Mouse (Mus musculus): ENCODE results near the gene Klrb1b.
"Not testable (repeated sequence)": the region's sequence is repeated elsewhere in the genome, so short reads cannot be mapped to it uniquely, and the experiment has no call there.

Klrb1b gene

DNA sequence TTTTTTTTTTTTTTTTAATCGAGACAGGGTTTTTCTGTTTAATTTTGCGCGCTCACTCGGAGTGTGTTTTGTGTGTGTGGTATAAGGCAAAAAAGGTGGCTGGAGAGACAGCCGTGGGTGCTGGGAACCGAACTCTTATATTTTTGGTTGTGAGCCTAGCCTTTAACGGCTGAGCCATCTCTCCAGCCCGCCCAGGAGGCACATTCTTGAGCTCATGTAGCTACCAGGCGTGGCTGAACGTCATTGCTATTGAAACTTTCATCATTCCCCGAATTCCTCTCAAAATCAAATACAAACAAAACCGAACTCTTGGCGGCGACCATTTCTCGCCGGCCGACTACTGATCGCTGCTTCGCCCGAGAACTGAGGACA lies 27.4 kb downstream of the Klrb1b start:
- peak; percentile 86 for DNase-seq

DNA sequence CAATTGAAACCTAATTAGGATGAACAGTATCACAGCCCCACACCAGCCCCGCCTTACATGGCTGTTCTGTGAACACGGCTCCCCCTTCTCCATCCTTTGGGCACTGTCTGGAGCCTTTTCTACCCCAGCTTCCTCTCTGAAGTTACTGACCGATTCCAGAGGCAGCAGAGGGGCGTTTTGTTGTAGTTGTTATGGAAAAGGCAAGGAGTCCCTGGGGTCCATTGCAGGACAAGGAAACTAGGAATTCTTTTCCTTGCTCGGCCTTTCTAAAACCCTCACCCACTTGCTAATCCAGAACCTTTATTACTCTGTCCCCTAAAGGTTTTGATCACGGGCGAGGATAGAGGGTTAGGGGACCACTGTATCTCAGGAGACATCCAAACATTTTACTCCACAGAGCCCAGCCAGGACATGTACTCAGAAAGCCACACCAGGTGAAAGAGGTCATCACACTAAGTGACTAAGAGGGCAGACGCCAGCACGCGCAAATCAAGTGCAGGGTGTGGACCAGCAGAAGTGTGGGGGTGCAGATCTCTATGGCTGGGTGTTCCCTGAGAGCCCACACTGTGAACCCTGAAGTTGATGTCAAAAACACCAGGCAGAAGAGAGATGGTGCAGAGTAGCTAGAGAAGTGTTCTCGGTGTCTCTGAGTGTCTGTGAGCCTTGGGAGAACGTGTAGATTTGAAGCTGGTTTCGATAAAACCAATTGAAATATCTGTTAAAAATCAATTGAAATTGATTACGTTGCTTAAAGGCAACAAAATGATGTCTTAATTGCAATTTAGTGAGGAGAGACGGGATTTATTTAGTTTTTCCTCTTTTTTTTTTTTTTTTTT lies 28.0 kb downstream of the Klrb1b start:
- DNase-seq, result no peak

DNA sequence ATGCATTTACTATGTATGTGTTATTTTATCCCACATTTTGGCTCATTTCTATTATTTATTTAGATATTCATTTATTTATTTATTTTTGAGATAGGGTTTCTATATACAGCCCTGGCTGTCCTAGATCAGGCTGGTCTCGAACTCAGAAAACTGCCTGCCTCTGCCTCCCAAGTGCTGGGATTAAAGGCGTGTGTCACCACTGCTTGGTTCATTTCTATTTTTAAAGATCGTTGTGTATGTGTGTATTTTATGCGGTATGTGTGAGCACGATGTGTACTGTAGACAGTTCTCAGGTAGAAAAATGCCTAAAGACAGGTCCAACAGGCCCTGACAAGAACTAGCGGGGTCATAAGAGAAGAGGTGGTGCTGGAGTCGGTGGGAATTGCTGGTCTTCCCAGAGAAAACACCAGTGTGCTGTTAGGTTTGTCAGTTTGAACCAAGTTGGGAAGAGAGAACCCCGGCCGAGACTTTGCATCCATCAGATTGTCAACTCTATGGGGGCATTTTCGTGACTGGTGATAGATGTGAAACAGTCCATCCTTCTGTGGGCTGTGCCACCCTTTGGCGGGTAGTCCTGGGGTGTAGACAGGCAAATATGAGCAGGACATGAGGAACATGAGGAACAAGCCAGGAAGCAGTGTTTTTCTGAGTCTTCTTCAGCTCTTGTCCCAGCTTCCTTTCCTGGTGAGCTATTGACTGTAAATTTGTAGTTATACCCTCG lies 28.8 kb downstream of the Klrb1b start:
- DNase-seq, result no peak

DNA sequence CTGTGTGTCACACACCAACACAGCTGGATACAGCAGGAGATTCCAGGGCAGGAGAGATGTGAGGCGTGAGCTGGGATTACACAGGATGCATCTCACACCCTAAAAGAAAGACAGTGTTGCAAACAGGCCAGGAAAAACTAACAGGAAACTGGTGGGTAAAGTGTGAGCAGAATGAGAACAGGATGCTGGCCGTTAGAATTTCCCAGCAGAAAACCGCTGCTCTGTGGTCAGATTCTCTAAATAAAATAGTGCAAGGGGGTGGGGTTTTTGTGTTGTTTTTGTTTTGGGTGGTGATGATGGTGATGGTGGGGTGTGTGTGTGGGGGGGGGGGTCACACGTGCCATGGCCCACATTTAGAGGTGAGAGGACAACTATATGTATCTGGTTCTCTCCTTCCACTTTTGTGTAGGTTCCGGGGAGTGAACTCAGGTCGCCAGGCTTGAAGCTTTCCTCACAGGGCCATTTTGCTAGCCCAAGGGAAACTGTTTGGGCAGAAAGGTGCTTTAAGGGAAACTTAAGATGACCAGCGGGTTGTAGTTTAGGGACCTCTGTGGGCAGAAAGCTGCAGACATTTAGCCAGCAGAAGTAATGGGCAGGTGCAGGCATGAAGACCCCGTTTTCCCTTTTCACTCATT lies 29.7 kb downstream of the Klrb1b start:
- DNase-seq, result no peak

DNA sequence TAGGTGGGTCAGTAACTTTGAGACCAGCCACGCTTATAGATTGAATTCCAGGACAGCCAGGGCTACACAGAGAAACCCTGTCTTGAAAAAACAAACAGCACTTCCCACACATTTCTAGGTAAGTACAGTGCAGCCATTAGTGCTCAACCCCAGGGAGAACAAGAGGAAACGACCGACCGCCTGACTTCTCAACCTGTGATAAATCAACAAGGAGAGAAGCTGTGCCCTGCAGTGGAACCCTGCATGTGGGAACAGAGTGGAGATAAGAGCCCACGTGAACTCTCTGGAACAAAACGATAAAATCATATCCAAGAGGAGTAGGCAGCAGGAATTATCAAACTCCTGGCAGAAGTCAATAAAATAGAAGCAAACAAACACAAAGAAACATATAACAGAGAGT lies 32.4 kb downstream of the Klrb1b start:
- no peak for DNase-seq

DNA sequence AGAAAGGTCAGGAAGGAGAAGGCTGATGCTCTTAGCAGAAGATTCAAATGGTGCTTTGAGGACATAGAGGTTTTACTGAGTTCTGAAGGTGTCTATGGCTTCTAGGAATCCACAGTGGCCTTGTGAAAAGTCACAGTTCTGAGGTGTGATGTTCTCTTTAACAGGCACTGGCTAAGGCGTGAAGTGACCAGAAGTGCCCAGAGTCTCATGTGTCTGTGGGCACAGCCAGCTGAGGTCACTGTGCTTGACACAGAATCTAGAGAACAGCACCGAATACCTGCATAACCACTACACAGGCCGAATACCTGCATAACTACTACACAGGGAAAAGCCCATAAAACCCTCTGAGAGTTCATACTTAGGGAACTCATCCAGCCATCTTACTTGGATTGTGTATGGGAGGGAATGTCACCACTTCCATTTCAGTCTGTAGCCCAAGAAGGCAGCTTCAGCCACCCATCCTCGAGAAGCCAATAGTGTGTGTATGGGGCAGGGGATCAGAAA lies 35.6 kb downstream of the Klrb1b start:
- DNase-seq, result not testable (repeated sequence)

DNA sequence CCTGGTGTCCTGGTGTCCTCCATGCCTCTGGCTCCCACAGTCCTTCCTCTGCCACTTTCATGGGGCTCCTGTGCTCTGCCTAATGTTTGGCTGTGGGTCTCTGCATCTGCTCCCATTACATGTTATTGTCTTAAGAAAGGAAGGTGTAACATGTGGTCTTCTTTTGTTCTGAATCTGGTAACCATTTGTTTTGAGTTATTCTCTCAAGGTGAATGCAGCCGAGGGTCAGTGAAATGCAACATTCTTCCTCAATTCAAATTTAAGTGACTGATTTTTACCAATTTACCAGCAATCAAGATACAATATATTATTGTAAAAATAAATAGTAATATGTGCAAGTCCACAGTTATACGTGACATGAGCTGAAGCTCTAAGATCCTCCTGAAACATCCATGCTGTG lies 37.0 kb downstream of the Klrb1b start, which contains the start of gene Klrb1c:
Gene Klrb1c, minus strand, starts transcription at position 101 of the 400 bp plus-strand sequence.
- no peak for DNase-seq

DNA sequence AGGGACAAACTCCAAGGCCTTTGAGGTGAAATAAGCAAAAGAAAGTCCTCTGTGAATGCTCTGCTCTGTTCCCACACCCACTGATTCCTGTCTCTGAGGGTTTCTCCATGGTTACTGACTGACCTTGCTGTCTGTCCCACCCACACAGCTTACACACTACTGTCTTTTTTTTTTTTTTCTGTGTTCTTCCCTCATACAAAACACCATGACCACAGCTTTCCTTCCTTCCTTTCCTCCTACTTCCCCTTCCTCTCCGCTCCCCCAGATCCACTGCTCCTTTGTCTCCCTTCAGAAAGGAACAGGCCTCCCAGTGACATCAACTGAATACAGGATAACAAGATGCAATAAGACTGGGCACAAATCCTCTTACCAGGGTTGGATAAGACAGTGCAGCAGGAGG lies 37.6 kb downstream of the Klrb1b start:
- DNase-seq, result no peak

DNA sequence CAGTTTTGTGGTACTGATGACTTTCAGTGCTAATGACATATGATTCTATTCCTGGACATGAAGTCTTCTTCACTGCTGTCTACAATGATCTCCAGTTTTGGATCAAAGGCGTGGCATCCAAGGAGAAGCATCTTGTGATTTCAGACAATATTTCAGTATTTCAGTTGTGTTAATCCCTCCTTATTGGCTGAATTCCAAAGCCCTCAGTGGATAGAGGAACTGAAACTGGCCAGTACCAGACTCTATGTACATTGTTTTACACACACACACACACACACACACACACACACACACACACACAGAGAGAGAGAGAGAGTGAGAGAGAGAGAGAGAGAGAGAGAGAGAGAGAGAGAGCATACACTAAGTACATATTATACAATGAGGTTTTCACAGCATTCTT lies 39.7 kb downstream of the Klrb1b start:
- DNase-seq, result not testable (repeated sequence)

DNA sequence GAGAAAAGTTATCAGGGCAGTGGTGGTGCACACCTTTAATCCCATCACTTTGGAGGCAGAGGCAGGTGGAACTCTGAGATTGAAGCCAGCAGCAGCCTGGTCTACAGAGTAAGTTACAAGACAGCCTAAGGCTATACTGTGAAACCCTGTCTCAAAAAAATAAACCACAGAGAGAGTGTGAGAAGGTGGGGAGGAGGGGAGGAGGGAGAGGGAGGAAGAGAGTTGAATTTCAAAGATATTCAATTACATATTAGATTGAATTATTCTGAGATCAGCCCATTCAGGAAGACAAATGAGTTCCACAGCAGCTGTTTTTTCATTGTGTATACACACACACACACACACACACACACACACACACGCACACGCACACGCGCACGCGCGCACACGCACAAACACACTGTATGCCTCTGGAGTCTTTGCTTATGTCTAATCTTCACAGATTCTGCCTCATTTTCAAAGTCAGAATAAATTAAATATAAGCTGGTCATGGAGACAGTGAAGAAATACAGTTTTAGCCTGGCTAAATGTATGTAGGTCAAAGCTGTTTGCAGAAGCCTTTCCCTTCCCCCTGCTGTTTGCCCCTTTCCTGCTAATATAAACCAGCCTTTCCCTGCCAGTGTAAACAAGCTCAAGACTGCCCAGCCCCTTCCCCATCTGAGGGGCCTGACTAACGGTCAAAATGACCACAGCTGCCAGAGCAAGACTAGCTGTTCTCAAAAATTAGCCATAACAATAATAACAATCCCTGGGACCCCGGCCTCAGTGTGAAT lies 56.5 kb downstream of the Klrb1b start:
- DNase-seq, result no peak

DNA sequence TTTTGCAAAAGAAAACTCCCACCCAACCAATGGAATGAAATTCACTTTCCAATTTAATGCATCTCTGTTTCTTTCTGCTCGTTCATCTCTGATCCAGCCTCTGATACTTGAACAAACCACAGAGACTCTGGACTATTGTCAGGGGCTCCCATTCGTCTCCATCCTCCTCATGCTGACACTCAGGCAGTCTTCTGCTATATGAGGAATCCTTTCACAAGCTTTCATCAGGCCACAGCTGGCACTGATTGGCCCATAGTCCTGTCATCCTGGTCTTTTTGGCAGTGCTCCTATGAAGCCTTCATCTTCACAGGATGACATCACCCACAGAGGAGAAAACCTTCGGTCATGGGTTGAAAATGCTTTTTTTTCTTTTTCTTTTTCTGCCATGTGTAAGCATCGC lies 58.1 kb downstream of the Klrb1b start:
- DNase-seq, result no peak

DNA sequence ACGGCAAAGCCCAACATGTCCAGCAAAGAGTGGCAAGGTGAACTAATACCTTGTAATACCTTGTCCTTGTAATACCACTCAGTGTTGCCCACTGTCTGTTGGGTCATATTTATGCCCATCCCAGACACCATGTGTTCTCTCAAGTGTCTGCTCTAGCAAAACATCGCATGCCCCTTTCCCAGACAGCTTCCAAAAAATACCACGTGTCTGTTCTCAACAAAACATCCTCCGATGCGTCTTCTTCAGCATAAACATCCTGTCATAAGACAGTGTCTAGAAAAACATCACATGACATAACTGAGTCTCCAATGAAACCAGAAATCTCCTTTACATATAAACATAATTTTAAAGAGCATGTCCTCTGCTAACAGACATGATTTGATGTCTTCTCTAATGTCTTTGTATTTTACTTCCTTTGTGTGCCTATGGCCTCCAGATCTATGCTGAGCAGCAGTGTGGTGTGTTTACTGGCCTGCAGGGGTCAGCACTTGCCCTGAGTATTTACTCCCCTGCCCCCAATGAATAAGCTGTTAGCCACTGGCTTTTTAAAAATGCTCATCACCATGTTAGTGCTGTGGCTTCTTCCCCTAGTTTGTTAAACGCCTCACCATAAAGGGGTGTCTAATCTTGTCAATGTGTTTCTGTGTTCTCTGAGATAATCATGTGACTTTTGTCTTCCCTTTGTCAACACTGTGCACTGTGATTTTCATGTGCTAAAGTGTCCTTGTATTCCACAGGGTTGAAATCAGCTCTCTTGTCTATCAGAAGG lies 59.5 kb downstream of the Klrb1b start:
- DNase-seq, result peak; percentile 62

DNA sequence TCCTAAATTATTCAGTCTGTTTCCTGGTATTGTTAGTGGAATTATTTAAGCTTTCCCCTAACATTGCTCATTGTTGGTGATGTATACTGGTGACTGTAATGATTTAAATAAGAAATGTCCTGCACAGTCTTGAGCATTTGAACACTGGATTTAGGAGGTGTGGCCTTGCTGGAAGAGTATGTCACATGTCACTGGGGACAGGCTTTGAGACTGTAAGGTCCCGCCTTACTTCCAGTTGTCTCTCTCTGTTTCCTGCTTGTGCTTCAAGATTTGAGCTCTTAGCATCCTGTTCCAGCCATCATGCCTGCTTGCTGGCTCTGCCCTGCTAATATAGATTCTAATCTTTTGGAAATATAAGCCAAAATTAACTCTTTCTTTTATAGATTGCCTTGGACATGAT lies 60.9 kb downstream of the Klrb1b start:
- DNase-seq, result no peak

DNA sequence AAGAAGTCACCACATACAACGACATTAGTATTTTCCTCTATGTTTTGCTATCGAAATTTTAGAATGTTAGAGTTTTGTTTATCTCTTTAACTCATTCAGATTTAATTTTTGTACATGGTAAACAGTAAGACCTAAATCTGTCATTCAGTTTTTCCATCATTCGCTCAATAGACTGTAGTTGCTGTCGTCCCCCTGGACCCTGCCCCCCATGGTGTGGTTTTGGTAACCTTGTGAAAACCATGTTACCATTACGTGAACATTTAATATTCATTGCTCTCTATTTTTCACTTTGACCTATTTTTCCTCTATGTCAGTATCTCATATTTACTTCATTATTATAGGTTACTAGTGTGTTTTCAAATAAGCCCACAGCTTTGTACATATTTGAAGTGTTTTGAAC lies 61.5 kb downstream of the Klrb1b start:
- DNase-seq, result no peak

DNA sequence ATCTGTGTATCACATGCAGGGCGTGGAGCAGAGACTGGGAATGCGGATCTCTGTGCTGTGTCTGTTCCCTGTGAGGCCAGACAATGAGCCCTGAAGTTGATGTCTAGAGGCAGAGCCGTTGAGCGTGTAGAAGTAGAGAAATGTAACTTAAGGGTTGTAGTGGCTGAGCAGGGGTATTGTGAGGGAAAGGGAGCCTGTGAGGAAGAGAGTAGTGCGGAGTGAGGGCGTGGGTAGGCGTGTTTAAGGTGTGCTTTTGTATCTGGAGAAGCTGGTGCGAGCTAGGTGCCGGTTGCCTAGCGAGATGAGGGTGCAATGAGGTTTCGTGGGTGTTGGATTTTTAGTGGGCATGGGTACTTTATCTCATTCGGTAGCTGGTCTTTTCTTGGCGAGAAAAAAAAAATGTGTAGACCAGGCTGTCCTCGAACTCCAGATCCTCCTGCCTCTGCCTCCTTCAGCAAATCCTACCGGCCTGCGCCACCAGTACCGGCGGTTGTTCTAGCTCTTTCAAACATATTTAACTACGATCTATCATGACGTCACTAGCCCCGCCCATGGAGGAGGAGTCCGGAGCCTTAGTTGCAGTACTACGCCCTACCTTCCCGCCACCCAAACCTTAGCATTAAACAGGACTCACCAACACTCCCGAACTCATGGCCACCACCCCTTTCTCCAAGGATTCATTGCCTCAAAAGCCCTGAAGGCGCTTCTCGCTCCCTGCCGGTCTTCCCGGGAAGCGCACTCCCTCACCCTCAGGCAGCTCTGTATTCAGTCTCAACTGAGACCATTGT lies 62.2 kb downstream of the Klrb1b start:
- DNase-seq, result peak; percentile 94
